Mouse (Mus musculus): Measurements from ENCODE around the gene Rngtt. TPM values are rescaled to one million over a fixed set of nuclear protein-coding genes. Genes with fewer than 3 reads are reported as not detected.

Gene Rngtt
- polyA plus RNA-seq, 1 experiment from 2014 or later, result 22.6 TPM

- H3K9me3 ChIP-seq (replicated peaks; ENCODE audit: control insufficient read depth, low read length), result 0 out of 2 replicates have a peak, but pooled peaks cover 4% of the 10 kb centered on the region
- H3K4me3 ChIP-seq (replicated peaks; ENCODE audit: low read length), result no peak overlapping the region
- WGBS, result 88% methylated on average over 7 of the region's 7 CpGs
- H3K4me1 ChIP-seq (ENCODE audit: control insufficient read depth, insufficient read depth, low read length), result no peaks in the 10 kb centered on the region
- H3K9ac ChIP-seq (ENCODE audit: low read length), result no peak overlapping the region
- H3K36me3 ChIP-seq (ENCODE audit: control insufficient read depth, insufficient read depth, low read length), result no peaks in the 10 kb centered on the region
- ATAC-seq (ENCODE audit: insufficient read depth, low FRiP score), result no peak
- no peak overlapping the region for H3K4me2 ChIP-seq (ENCODE audit: low read depth, low read length)
- H3K27me3 ChIP-seq (ENCODE audit: control insufficient read depth, insufficient read depth, low read length), result no peaks in the 10 kb centered on the region
- H3K27ac ChIP-seq (ENCODE audit: low read length), result no peak overlapping the region
Observed at GRCm38 (mm10) chr4:33520196-33520595, 210.1 kb downstream of the Rngtt start.

GRCm38 (mm10) chr4:33520938-33521337 lies 210.8 kb downstream of the Rngtt start:
- Histone ChIP-seq H3K4me2 (ENCODE audit: low read depth, low read length) (no peak overlapping the region), H3K36me3 (ENCODE audit: control insufficient read depth, insufficient read depth, low read length) (no peaks in the 10 kb centered on the region), H3K4me3 (replicated peaks; ENCODE audit: low read length) (no peak overlapping the region), H3K9ac (ENCODE audit: low read length) (no peak overlapping the region), H3K4me1 (ENCODE audit: control insufficient read depth, insufficient read depth, low read length) (no peaks in the 10 kb centered on the region), H3K27ac (ENCODE audit: low read length) (no peak overlapping the region), H3K9me3 (replicated peaks; ENCODE audit: control insufficient read depth, low read length) (0 out of 2 replicates have a peak, but pooled peaks cover 4% of the 10 kb centered on the region), H3K27me3 (ENCODE audit: control insufficient read depth, insufficient read depth, low read length) (no peaks in the 10 kb centered on the region)
- 62% methylated on average over 10 of the region's 10 CpGs for WGBS
- ATAC-seq (ENCODE audit: insufficient read depth, low FRiP score), result no peak

GRCm38 (mm10) chr4:33523774-33524173 lies 213.7 kb downstream of the Rngtt start:
- no peak overlapping the region for H3K4me2 ChIP-seq (ENCODE audit: low read depth, low read length)
- no peaks in the 10 kb centered on the region for H3K27me3 ChIP-seq (ENCODE audit: control insufficient read depth, insufficient read depth, low read length)
- H3K4me3 ChIP-seq (replicated peaks; ENCODE audit: low read length), result no peak overlapping the region
- no peak overlapping the region for H3K27ac ChIP-seq (ENCODE audit: low read length)
- H3K9ac ChIP-seq (ENCODE audit: low read length), result no peak overlapping the region
- 0 out of 2 replicates have a peak, but pooled peaks cover 6% of the 10 kb centered on the region for H3K4me1 ChIP-seq (ENCODE audit: control insufficient read depth, insufficient read depth, low read length)
- ATAC-seq (ENCODE audit: insufficient read depth, low FRiP score), result no peak
- no peaks in the 10 kb centered on the region for H3K36me3 ChIP-seq (ENCODE audit: control insufficient read depth, insufficient read depth, low read length)
- WGBS, result 82% methylated on average over 3 of the region's 3 CpGs
- H3K9me3 ChIP-seq (replicated peaks; ENCODE audit: control insufficient read depth, low read length), result no peaks in the 10 kb centered on the region

GRCm38 (mm10) chr4:33524481-33525141 lies 214.5 kb downstream of the Rngtt start:
- H3K9ac ChIP-seq (ENCODE audit: low read length), result no peak overlapping the region
- H3K27ac ChIP-seq (ENCODE audit: low read length), result no peak overlapping the region
- no peak for ATAC-seq (ENCODE audit: insufficient read depth, low FRiP score)
- 0 out of 2 replicates have a peak, but pooled peaks cover 6% of the 10 kb centered on the region for H3K4me1 ChIP-seq (ENCODE audit: control insufficient read depth, insufficient read depth, low read length)
- no peaks in the 10 kb centered on the region for H3K36me3 ChIP-seq (ENCODE audit: control insufficient read depth, insufficient read depth, low read length)
- no peaks in the 10 kb centered on the region for H3K9me3 ChIP-seq (replicated peaks; ENCODE audit: control insufficient read depth, low read length)
- H3K27me3 ChIP-seq (ENCODE audit: control insufficient read depth, insufficient read depth, low read length), result no peaks in the 10 kb centered on the region
- no peak overlapping the region for H3K4me3 ChIP-seq (replicated peaks; ENCODE audit: low read length)
- WGBS, result 83% methylated on average over 10 of the region's 10 CpGs
- no peak overlapping the region for H3K4me2 ChIP-seq (ENCODE audit: low read depth, low read length)

GRCm38 (mm10) chr4:33525272-33525671 lies 215.2 kb downstream of the Rngtt start:
- Histone ChIP-seq H3K4me3 (replicated peaks; ENCODE audit: low read length) (no peak overlapping the region), H3K4me1 (ENCODE audit: control insufficient read depth, insufficient read depth, low read length) (0 out of 2 replicates have a peak, but pooled peaks cover 6% of the 10 kb centered on the region), H3K27ac (ENCODE audit: low read length) (no peak overlapping the region), H3K36me3 (ENCODE audit: control insufficient read depth, insufficient read depth, low read length) (no peaks in the 10 kb centered on the region), H3K4me2 (ENCODE audit: low read depth, low read length) (no peak overlapping the region), H3K9me3 (replicated peaks; ENCODE audit: control insufficient read depth, low read length) (no peaks in the 10 kb centered on the region), H3K9ac (ENCODE audit: low read length) (no peak overlapping the region), H3K27me3 (ENCODE audit: control insufficient read depth, insufficient read depth, low read length) (no peaks in the 10 kb centered on the region)
- 93% methylated on average over 4 of the region's 4 CpGs for WGBS
- ATAC-seq (ENCODE audit: insufficient read depth, low FRiP score), result no peak

GRCm38 (mm10) chr4:33526092-33526491 lies 216.0 kb downstream of the Rngtt start:
- 0 out of 2 replicates have a peak, but pooled peaks cover 6% of the 10 kb centered on the region for H3K4me1 ChIP-seq (ENCODE audit: control insufficient read depth, insufficient read depth, low read length)
- no peak overlapping the region for H3K27ac ChIP-seq (ENCODE audit: low read length)
- ATAC-seq (ENCODE audit: insufficient read depth, low FRiP score), result no peak
- H3K9ac ChIP-seq (ENCODE audit: low read length), result no peak overlapping the region
- no peaks in the 10 kb centered on the region for H3K27me3 ChIP-seq (ENCODE audit: control insufficient read depth, insufficient read depth, low read length)
- no peaks in the 10 kb centered on the region for H3K9me3 ChIP-seq (replicated peaks; ENCODE audit: control insufficient read depth, low read length)
- no peaks in the 10 kb centered on the region for H3K36me3 ChIP-seq (ENCODE audit: control insufficient read depth, insufficient read depth, low read length)
- WGBS, result 44% methylated on average over 7 of the region's 7 CpGs
- H3K4me2 ChIP-seq (ENCODE audit: low read depth, low read length), result no peak overlapping the region
- no peak overlapping the region for H3K4me3 ChIP-seq (replicated peaks; ENCODE audit: low read length)

GRCm38 (mm10) chr4:33526675-33527074 lies 216.6 kb downstream of the Rngtt start:
- 33% methylated on average over 9 of the region's 9 CpGs for WGBS
- H3K9ac ChIP-seq (ENCODE audit: low read length), result no peak overlapping the region
- no peaks in the 10 kb centered on the region for H3K36me3 ChIP-seq (ENCODE audit: control insufficient read depth, insufficient read depth, low read length)
- no peak for ATAC-seq (ENCODE audit: insufficient read depth, low FRiP score)
- H3K4me1 ChIP-seq (ENCODE audit: control insufficient read depth, insufficient read depth, low read length), result 0 out of 2 replicates have a peak, but pooled peaks cover 6% of the 10 kb centered on the region
- no peak overlapping the region for H3K4me2 ChIP-seq (ENCODE audit: low read depth, low read length)
- no peak overlapping the region for H3K27ac ChIP-seq (ENCODE audit: low read length)
- H3K9me3 ChIP-seq (replicated peaks; ENCODE audit: control insufficient read depth, low read length), result no peaks in the 10 kb centered on the region
- no peak overlapping the region for H3K4me3 ChIP-seq (replicated peaks; ENCODE audit: low read length)
- H3K27me3 ChIP-seq (ENCODE audit: control insufficient read depth, insufficient read depth, low read length), result no peaks in the 10 kb centered on the region

- Histone ChIP-seq H3K9me3 (replicated peaks; ENCODE audit: control insufficient read depth, low read length) (no peaks in the 10 kb centered on the region), H3K36me3 (ENCODE audit: control insufficient read depth, insufficient read depth, low read length) (no peaks in the 10 kb centered on the region), H3K27me3 (ENCODE audit: control insufficient read depth, insufficient read depth, low read length) (no peaks in the 10 kb centered on the region), H3K4me3 (replicated peaks; ENCODE audit: low read length) (no peak overlapping the region), H3K27ac (ENCODE audit: low read length) (no peak overlapping the region), H3K4me1 (ENCODE audit: control insufficient read depth, insufficient read depth, low read length) (no peaks in the 10 kb centered on the region), H3K9ac (ENCODE audit: low read length) (no peak overlapping the region), H3K4me2 (ENCODE audit: low read depth, low read length) (no peak overlapping the region)
- 64% methylated on average over 8 of the region's 8 CpGs for WGBS
- ATAC-seq (ENCODE audit: insufficient read depth, low FRiP score), result no peak
Observed at GRCm38 (mm10) chr4:33532596-33532995, 222.5 kb downstream of the Rngtt start.

GRCm38 (mm10) chr4:33544755-33545576 lies 234.9 kb downstream of the Rngtt start:
- WGBS, result 62% methylated on average over 13 of the region's 13 CpGs
- H3K27me3 ChIP-seq (ENCODE audit: control insufficient read depth, insufficient read depth, low read length), result no peaks in the 10 kb centered on the region
- peak; percentile 29; the same call in 1 of the 2 replicates for ATAC-seq (ENCODE audit: insufficient read depth, low FRiP score)
- no peak overlapping the region for H3K27ac ChIP-seq (ENCODE audit: low read length)
- 0 out of 2 replicates have a peak, but pooled peaks cover 4% of the 10 kb centered on the region for H3K4me1 ChIP-seq (ENCODE audit: control insufficient read depth, insufficient read depth, low read length)
- no peak overlapping the region for H3K4me3 ChIP-seq (replicated peaks; ENCODE audit: low read length)
- H3K4me2 ChIP-seq (ENCODE audit: low read depth, low read length), result peak overlapping the region; percentile 3; the same call in 1 of the 2 replicates
- H3K9me3 ChIP-seq (replicated peaks; ENCODE audit: control insufficient read depth, low read length), result no peaks in the 10 kb centered on the region
- H3K9ac ChIP-seq (ENCODE audit: low read length), result no peak overlapping the region
- no peaks in the 10 kb centered on the region for H3K36me3 ChIP-seq (ENCODE audit: control insufficient read depth, insufficient read depth, low read length)

Data from stomach, embryonic 16.5 days (tissue).